Mouse (Mus musculus) limb, embryonic 11.5 days (tissue): Measurements from ENCODE around the gene Rbm15. TPM values are rescaled to one million over a fixed set of nuclear protein-coding genes. Genes with fewer than 3 reads are reported as not detected.

ENCODE experiments used
- ATAC-seq: fragments of 200-750 bp; cut with Nextera tagmentation; 2 replicates; pipeline ENCODE4 v1.8.0; 2017; ENCODE audit warnings: low read depth; ENCODE audit not compliant: insufficient number of reproducible peaks, low FRiP score, low TSS enrichment
- DNase-seq: peaks from one replicate; pipeline ENCODE4 v3.0.0-alpha.2; 2015; ENCODE audit warnings: low spot score
- H3K27ac ChIP-seq: fragments of 300-500 bp; sonication (generic); replicated peaks from 2 replicates; pipeline ENCODE4 v1.5.1; 2014; ENCODE audit warnings: low read depth, mild to moderate bottlenecking, low read length
- H3K27me3 ChIP-seq: fragments of 300-500 bp; sonication (generic); 2 replicates; pipeline ENCODE4 v1.6.1; 2014; ENCODE audit warnings: mild to moderate bottlenecking, low read length, mixed read lengths; ENCODE audit not compliant: control insufficient read depth, insufficient read depth
- H3K36me3 ChIP-seq: fragments of 300-500 bp; sonication (generic); 2 replicates; pipeline ENCODE4 v1.6.1; 2014; ENCODE audit warnings: mild to moderate bottlenecking, low read length, moderate library complexity, mixed read lengths; ENCODE audit not compliant: control insufficient read depth, insufficient read depth
- H3K4me1 ChIP-seq: fragments of 300-500 bp; sonication (generic); 2 replicates; pipeline ENCODE4 v1.6.1; 2014; ENCODE audit warnings: low read length, mixed read lengths; ENCODE audit not compliant: control insufficient read depth, insufficient read depth
- H3K4me2 ChIP-seq: fragments of 300-500 bp; sonication (generic); 2 replicates; pipeline ENCODE4 v1.6.1; 2014; ENCODE audit warnings: low read depth, mild to moderate bottlenecking, moderate library complexity; ENCODE audit not compliant: severe bottlenecking
- H3K4me3 ChIP-seq: fragments of 300-500 bp; sonication (generic); 2 replicates; pipeline ENCODE4 v1.5.1; 2014; ENCODE audit warnings: low read depth, low read length
- H3K9ac ChIP-seq: fragments of 300-500 bp; sonication (generic); 2 replicates; pipeline ENCODE4 v1.6.1; 2014; ENCODE audit warnings: mild to moderate bottlenecking, low read length
- H3K9me3 ChIP-seq: fragments of 300-500 bp; sonication (generic); 2 replicates; pipeline ENCODE4 v1.6.1; 2016; ENCODE audit warnings: low read length; ENCODE audit not compliant: control insufficient read depth
- WGBS: fragments of 180-500 bp; shearing (Covaris S2); extraction: QIAGEN DNeasy Blood & Tissue Kit; methylation state at CpG from one replicate; pipeline ENCODE4 v1.1.7; 2014; 5-methylcytosine and 5-hydroxymethylcytosine counted together
- polyA plus RNA-seq: library from polyadenylated mRNA; unstranded; fragments of >200 nt; fragmentation: Nextera tagmentation; extraction: Ambion mirVana; gene quantifications from 2 replicates; pipeline ENCODE4 v1.2.1, GENCODE M21; 2014

The Rbm15 gene
- 19.0 and 22.6 TPM in 2 replicates for polyA plus RNA-seq

GRCm38 (mm10) chr3:107333381-107334201 is at the start of gene Rbm15:
Gene Rbm15 (minus strand): TSS chr3:107333673.
- H3K4me2 ChIP-seq = peak within 1 kb of the TSS; percentile 87
- no peaks in the 10 kb centered on the region for H3K27me3 ChIP-seq
- DNase-seq (peak; percentile 96), ATAC-seq (peak; percentile 94)
- peaks cover 17% of the 10 kb centered on the region for H3K4me1 ChIP-seq
- H3K4me3 ChIP-seq = peak within 1 kb of the TSS; percentile 88
- H3K27ac ChIP-seq = peak within 1 kb of the TSS; percentile 97
- WGBS = under 1% methylated on average over 62 of the region's 62 CpGs
- H3K36me3 ChIP-seq = peaks cover 11% of the 10 kb centered on the region; the same call in 1 of the 2 replicates
- no peaks in the 10 kb centered on the region for H3K9me3 ChIP-seq
- peak within 1 kb of the TSS; percentile 93 for H3K9ac ChIP-seq

GRCm38 (mm10) chr3:107379422-107379821 is 45.9 kb upstream of the Rbm15 start:
- no peaks in the 10 kb centered on the region for H3K9me3 ChIP-seq
- ATAC-seq = no peak
- no peak overlapping the region for H3K4me3 ChIP-seq
- H3K9ac ChIP-seq = no peak overlapping the region
- peak; percentile 84 for DNase-seq
- H3K4me2 ChIP-seq = no peak overlapping the region
- H3K4me1 ChIP-seq = no peaks in the 10 kb centered on the region
- H3K36me3 ChIP-seq = no peaks in the 10 kb centered on the region
- H3K27me3 ChIP-seq = no peaks in the 10 kb centered on the region
- WGBS = 10% methylated on average over 4 of the region's 4 CpGs
- no peak overlapping the region for H3K27ac ChIP-seq

- H3K9ac ChIP-seq = no peak overlapping the region
- H3K4me1 ChIP-seq = no peaks in the 10 kb centered on the region
- DNase-seq (no peak), ATAC-seq (no peak)
- WGBS = 66% methylated on average over 5 of the region's 5 CpGs
- H3K27me3 ChIP-seq = no peaks in the 10 kb centered on the region
- H3K9me3 ChIP-seq = no peaks in the 10 kb centered on the region
- H3K36me3 ChIP-seq = no peaks in the 10 kb centered on the region
- no peak overlapping the region for H3K4me3 ChIP-seq
- no peak overlapping the region for H3K4me2 ChIP-seq
- no peak overlapping the region for H3K27ac ChIP-seq
Measured at GRCm38 (mm10) chr3:107378626-107379025, 45.2 kb upstream of the Rbm15 start.

- H3K9me3 ChIP-seq = no peaks in the 10 kb centered on the region
- H3K9ac ChIP-seq = no peak overlapping the region
- no peak overlapping the region for H3K27ac ChIP-seq
- no peaks in the 10 kb centered on the region for H3K4me1 ChIP-seq
- no peaks in the 10 kb centered on the region for H3K27me3 ChIP-seq
- DNase-seq = no peak
- WGBS = 2% methylated on average over 6 of the region's 6 CpGs
- no peak overlapping the region for H3K4me2 ChIP-seq
- H3K4me3 ChIP-seq = no peak overlapping the region
- no peaks in the 10 kb centered on the region for H3K36me3 ChIP-seq
- ATAC-seq = no peak
Measured at GRCm38 (mm10) chr3:107374948-107375664, 41.6 kb upstream of the Rbm15 start.

- Histone ChIP-seq H3K4me3 (no peak overlapping the region), H3K27ac (no peak overlapping the region), H3K9me3 (no peaks in the 10 kb centered on the region), H3K4me2 (no peak overlapping the region), H3K27me3 (no peaks in the 10 kb centered on the region), H3K36me3 (no peaks in the 10 kb centered on the region), H3K9ac (no peak overlapping the region), H3K4me1 (peaks cover 5% of the 10 kb centered on the region)
- 84% methylated on average over 6 of the region's 6 CpGs for WGBS
- DNase-seq = no peak
- ATAC-seq = no peak
Measured at GRCm38 (mm10) chr3:107369156-107369555, 35.7 kb upstream of the Rbm15 start.

GRCm38 (mm10) chr3:107367938-107368599 is 34.6 kb upstream of the Rbm15 start:
- Histone ChIP-seq H3K27me3 (no peaks in the 10 kb centered on the region), H3K27ac (no peak overlapping the region), H3K9me3 (no peaks in the 10 kb centered on the region), H3K4me1 (peaks cover 5% of the 10 kb centered on the region), H3K4me2 (no peak overlapping the region), H3K4me3 (no peak overlapping the region), H3K36me3 (no peaks in the 10 kb centered on the region), H3K9ac (no peak overlapping the region)
- ATAC-seq (no peak), DNase-seq (no peak)
- 85% methylated on average over 8 of the region's 8 CpGs for WGBS

GRCm38 (mm10) chr3:107365341-107365740 is 31.9 kb upstream of the Rbm15 start:
- H3K4me3 ChIP-seq = no peak overlapping the region
- no peaks in the 10 kb centered on the region for H3K9me3 ChIP-seq
- no peak overlapping the region for H3K9ac ChIP-seq
- WGBS = 32% methylated on average over 4 of the region's 4 CpGs
- DNase-seq (peak; percentile 36), ATAC-seq (peak; percentile 69; the same call in 1 of the 2 replicates)
- no peaks in the 10 kb centered on the region for H3K27me3 ChIP-seq
- no peak overlapping the region for H3K4me2 ChIP-seq
- no peaks in the 10 kb centered on the region for H3K36me3 ChIP-seq
- peaks cover 16% of the 10 kb centered on the region for H3K4me1 ChIP-seq
- H3K27ac ChIP-seq = no peak overlapping the region

GRCm38 (mm10) chr3:107363391-107363790 is 29.9 kb upstream of the Rbm15 start:
- Histone ChIP-seq H3K27me3 (no peaks in the 10 kb centered on the region), H3K36me3 (no peaks in the 10 kb centered on the region), H3K27ac (no peak overlapping the region), H3K9ac (no peak overlapping the region), H3K4me2 (no peak overlapping the region), H3K4me3 (no peak overlapping the region), H3K4me1 (peaks cover 16% of the 10 kb centered on the region), H3K9me3 (no peaks in the 10 kb centered on the region)
- DNase-seq (no peak), ATAC-seq (no peak)
- WGBS = 91% methylated on average over 5 of the region's 5 CpGs
